Mouse (Mus musculus): ENCODE measurements around the gene 1700029I15Rik. TPM values are rescaled to one million over a fixed set of nuclear protein-coding genes. Genes with fewer than 3 reads are reported as not detected.

1700029I15Rik gene
- total RNA-seq, 2 experiments from 2014 or later = 0.81 to 0.99 TPM

DNA sequence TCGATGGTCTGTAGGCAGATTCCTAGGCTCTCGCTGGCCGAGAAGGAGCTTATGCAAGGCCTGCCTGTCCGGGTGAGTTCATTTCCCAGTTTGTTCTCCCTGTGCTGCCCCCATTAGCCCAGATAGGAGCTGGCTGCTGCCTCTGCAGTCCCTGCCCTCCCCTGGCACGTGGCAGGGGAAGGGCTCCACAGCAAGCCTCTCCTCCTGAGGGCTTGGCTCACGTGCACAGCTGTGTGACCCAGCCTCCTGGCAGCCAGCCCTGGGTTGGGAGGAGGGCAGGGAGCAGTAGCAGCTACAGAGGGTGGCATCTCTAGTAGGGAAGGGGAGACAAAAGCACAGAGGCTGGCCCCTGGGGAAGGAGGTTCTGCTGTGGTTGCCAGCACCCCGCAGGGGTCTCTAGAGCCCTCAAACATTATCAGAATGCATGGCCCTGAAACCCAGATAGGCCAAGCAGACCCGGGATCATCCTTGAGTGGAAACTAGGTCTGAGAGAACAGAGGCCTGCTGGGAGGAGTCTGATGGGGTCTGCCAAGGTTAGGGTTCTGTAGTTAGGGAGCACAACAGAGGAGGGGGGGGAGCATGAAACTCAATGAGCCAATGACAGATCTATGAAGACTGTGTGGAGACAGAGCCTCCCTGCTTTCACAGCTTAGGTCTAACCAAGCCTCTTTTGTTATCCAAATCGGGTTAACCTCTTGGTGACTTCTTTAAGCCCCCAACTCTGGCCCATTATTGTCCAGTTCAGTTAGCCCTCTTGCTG is 41.5 kb downstream of the 1700029I15Rik start:
- intact Hi-C loops (cut with DNase I) = no loop called here
- DNase-seq = peak; percentile 91 to 96

DNA sequence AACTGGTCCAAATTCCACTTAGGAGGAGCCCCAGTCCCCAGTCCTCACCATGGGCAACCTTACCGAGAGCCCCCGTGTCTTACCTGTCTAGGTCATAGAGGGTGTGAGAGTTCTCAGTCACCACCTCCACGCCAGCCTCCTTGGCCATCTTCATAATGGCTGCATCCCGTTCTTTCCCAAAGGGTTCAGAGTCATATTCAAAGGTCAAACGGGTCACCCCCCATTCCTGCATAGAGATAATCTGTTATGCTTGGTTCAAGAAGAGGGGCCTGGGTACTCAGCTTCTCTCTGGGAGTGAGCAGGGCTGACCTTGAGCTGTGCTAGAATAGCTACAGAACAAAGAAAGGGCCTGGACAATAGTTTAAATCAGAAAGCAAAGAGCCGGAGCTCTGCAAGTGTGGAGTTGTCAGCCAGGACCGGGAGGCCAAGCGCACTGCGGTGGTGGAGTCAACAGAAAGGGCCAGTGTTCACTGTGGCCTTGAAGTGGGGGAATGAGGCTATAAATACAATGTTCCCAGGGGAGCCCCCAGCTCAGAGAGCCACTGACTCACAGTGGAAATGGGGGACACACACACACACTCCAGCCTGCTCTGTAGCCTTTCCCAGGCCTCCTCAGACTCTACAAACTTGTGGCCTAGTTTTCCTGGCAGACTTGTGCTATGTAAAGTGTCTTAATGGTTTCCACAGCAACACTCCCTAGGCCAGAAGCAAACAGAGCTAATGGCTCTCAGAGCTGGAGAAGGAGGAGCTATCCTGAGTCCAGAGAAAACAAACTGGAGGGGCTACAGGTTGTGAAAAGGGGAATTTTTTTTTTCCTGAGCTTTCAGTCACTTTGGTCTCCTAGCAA is 42.3 kb downstream of the 1700029I15Rik start:
- peak; percentile 46 to 53 for DNase-seq
- intact Hi-C loops (cut with DNase I) = no loop called here

DNA sequence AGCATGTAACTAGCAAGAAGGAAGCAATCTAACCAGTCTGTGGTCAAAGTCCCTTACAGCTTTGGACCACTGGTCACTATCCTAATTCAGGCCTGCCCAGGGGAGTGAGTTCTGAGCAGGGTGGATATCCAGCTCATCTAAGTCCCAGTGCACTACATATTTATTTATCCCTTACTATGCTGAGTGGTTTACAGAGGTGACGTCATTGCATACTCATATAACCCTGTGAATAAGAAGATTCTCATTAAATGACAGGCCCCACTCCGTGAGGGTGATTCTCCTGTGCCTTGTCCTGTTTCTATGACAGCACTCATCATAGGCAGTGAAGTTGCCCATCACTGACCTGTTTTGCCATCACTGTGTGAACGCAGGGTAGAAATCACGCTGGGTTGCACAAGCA is 43.0 kb downstream of the 1700029I15Rik start:
- intact Hi-C loops (cut with DNase I) = no loop called here
- DNase-seq = no peak

DNA sequence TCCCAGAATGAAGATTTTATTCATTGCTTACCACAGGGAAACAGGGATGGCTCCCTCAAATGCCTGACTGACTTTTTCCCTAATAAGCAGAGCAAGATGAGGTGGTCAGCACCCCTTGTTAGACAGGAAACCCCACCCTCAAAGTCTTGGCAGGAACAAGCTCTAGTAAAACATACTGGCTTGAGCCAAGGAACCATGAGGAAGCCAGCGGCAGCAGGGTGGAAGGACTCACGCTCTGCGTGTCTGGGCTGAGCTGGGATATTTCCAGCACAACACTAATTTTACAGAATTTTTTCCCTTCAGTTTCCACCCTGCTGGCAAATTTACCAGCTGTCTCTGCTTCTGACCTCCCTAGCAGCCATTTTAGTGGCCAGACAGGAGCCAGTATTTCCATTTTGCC is 44.1 kb downstream of the 1700029I15Rik start:
- peak in 1 of 2 experiments; percentile 51 for DNase-seq
- intact Hi-C loops (cut with DNase I) = no loop called here

DNA sequence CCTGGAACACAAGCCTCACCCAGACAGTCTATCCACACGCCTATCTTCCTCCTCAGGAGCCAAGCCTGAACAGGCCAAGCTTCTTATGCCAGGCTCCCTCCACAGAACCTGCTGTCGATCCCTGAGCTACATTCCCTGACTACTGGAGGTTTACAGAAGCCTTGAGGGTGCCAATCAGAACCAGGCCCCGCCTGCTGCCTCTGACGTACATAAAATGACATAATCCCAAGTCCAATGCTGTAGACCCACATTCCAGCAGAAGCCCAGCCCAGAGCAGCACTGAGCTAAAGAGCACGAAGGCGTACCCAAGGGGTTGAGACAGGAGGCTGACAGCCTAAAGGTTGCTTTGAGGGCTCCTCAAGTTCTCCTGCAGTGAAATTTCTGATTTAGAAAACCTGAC is 45.5 kb downstream of the 1700029I15Rik start:
- intact Hi-C loops (cut with DNase I) = no loop called here
- peak; percentile 38 to 50 for DNase-seq

DNA sequence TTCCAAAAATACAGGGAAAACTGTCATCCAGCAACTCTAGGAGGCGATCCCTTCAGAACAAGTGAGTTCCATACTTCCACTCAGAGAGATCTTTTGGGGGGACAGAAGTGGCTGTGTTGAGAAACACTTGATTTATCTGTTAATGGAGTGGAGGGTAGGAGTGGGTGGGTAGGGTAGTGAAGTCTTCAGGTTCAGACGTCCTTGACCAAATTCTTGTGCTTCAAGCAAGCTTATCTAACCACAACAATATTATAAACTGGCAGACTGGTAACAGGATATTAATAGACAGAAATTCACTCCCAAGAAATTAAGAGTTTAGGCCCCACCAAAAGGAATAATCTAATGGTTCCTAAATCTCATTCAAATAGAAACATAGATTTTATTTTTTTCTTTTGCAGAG is 47.8 kb downstream of the 1700029I15Rik start:
- no peak for DNase-seq
- intact Hi-C loops (cut with DNase I) = loop anchor here (10.0 kb wide), 1 partner anchor 375 kb away; no protein-coding TSS in a partner anchor

DNA sequence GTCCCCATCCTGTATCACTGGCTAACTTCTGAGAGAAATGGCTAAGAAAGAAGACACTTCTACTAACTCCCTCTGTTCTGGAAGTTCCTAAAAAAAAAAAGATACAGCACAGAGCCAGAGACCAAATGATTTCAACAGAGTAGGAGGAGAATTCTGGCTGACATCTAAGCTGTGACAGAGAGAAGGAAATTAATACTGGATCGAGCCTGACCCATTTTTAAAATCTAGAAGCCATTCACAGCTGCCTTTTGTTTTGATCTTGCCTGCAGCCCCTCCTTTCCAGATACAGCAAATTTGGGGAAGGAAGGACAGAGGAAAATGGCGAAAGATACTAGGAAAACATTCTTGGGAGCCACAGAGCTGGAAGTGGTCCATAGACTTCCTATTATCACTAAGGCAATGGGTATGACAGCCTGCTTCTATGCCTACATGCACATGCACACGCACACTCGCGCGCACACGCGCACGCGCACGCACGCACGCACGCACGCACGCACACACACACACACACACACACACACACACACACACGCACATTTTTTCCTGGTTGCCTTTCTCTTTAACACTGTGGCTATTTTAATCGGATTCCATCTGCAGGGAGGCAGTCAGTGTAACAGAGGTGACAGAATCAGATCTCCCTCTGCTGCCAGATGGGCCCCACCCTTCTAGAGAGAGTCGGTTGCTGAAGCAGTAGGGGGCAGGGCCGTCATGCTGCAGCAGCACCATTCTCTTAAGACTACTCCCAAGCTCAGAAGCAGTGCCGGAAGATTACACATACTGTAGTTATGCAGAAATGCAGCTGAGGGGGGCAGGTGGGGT is 48.6 kb downstream of the 1700029I15Rik start:
- intact Hi-C loops (cut with DNase I) = loop anchor here (10.0 kb wide), 1 partner anchor 376 kb away; no protein-coding TSS in a partner anchor

DNA sequence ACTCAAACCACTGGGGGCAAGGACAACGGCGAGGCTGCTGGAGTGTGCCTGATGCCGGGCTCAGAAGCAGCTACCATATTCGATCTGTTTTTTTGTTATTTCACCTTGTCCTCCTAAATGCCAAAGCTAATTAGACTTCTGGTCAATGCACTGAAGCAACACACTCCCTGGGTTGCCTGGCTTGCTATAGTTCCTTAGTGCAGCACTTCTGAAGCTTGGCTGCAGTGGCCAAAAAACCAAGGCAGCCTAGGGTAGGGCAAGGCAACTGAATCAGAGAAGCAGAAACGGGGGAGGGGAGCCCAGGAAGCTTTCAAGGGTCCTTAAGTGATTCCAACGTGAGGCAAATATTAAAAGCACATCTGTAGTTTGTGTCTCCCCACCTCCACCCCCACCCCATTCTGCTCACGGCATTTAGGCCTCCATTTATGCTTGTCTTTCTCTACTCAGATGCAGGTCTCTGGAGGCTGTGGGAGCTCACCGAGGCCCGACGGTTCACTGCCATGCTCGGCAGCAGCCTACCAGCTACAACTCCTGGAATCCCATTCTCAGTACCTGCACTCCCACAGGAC is 49.4 kb downstream of the 1700029I15Rik start:
- no peak for DNase-seq
- intact Hi-C loops (cut with DNase I) = loop anchor here (2.0 to 10.0 kb wide), 2 partner anchors 57 to 377 kb away; partner anchors contain the start of genes Large2 and Pex16

More for the DNA sequence above, 48.6 kb downstream of the 1700029I15Rik start:
- peak; percentile 49 to 59 for DNase-seq

DNA sequence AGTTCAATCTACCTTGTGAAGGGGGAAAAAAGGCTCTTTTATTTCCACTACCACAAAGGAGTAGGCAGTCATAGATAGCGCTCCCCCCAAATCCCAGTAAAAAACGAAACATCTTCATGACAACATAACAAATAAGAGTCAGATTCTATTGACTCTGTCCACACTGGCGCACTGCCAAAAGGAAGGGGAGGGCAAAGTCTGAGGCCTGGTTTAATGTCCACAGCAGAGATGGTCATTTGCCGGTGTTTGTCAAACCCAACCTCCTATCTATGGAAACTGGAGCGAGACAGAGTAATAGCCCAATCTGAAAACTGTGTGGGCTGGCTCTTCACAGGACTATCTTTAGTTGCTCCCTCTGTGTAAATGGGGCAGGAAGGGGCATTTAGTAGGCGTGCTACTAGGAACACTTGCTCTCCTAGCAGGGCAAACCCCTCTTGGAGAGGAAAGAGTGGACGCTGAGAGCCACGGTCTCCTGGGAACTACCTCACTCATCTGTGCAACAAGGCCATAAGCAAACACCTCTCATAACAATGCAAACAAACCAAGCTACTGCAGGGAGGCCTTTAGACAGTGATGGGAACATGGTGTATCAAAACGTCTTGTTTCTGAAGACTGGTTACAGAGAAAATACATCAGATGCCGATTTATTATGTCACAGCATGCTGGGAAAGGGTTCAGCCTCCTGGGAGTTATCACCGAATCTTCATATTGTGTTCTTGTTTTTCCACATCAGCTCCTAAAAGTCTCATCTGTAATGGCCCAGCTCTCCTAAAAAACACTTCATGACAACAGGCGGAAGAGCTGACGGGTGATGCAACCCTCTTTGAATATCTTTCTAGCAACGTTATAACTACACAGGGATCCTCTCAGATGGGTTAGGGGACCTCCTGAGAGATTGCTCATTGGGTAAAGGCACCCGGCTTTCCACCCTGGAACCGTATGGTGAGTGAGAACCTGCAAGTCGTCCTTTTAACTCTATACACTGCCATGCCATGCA is 50.3 kb downstream of the 1700029I15Rik start:
- peak in 1 of 2 experiments; percentile 61 for DNase-seq
- intact Hi-C loops (cut with DNase I) = loop anchor here (2.0 to 10.0 kb wide), 2 partner anchors 58 to 378 kb away; partner anchors contain the start of genes Large2 and Pex16

DNA sequence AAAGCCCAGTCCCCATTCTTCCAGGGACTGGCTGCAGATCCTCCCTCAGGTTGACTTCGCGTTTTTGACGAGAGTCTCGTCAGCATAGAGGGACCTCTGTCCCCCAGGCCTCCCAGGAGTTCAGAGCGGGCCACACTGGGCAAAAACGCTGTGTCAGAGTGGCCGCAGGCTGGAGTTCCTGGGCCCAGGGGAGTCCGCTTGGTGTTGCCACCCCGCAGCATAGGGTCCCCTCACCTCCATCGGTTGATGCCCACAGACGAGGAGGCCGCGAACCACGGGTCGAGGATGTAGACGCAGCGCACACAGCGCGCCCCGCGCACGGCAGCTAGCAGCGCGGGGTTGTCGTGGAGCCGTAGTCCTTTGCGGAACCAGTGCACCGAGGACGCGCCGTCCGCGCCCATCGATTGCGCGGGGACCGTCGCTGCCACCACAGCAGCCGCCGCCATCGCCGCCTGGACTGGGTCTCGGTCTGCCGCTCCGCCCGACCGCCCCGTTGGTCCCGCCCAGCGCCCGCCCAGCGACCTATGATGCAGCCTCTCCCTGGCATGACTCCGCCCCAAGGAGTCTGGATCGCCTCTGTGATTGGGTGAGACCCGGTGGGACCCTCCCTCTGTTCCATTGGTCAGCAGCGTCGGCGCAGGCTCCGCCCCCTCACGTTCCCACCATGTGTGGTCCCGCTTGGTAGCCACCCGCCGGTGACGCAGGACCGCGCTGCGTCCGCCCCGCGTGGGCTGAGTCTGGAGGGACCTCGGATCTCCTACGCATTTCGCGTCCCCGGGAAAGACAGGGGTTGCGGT is 51.4 kb downstream of the 1700029I15Rik start, which contains the start of gene Cry2:
TSS of gene Cry2 (minus strand) at position 466 of the 797 bp plus-strand sequence.
- intact Hi-C loops (cut with DNase I) = loop anchor here (2.0 to 10.0 kb wide), 2 partner anchors 59 to 379 kb away; partner anchors contain the start of genes Large2 and Pex16
- peak; percentile 97 to 98 for DNase-seq

DNA sequence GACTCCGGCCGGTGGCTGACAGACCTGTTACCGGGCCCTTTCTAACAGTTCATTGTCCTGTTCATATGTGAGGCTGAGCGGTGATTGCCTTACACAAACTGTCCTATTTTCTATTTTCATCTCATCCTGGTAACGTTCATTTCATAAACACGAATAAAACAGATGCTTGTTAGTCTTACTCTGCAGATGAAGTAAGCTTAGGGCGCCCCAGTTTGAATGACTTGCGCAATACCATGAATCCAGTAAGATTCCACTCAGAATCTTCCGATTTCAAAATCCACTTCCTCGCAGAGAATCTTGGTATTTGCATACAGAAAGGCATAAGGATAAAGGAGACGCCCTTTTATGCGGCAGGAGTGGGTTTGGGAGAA is 52.0 kb downstream of the 1700029I15Rik start:
- no peak for DNase-seq
- intact Hi-C loops (cut with DNase I) = loop anchor here (10.0 kb wide), 1 partner anchor 380 kb away; no protein-coding TSS in a partner anchor

DNA sequence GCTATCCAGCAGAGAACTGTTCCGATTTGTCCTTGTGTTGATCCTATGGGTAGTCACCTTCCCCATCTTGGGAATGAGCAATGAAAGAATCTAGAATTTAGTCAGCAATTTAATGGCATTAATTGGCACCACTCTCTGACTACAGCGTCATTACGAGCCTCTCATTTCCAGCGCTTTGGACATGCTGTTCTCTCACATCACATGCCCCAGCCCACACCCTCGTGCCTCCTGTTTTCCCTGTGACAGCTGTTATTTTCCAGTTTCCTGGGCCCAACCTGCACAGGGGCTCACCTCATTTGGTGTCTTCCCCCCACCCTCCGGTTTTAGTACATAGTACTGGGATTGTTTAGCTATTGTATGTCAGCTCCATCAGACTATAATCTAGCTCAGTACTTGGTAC is 52.7 kb downstream of the 1700029I15Rik start:
- intact Hi-C loops (cut with DNase I) = loop anchor here (5.0 to 10.0 kb wide), 4 partner anchors 138 to 443 kb away; no protein-coding TSS in a partner anchor
- no peak for DNase-seq

Small RNA genes within 50 kb of the gene (microRNA-seq; reads per million reads assigned to microRNA genes)
- gene Mir7000 = 0 to 0.36 reads per million in 2 experiments

Other genes with a start within 250 kb of the 1700029I15Rik start
- 10 to 100 TPM; 14.1 to 23.0 TPM for gene Pex16, start 7.9 kb upstream of the 1700029I15Rik start, total RNA-seq (2021)
- gene Large2, start 7.7 kb upstream of the 1700029I15Rik start, total RNA-seq (2021) = under 1 TPM; 0.52 to 0.84 TPM
- gene Mapk8ip1, start 18.7 kb downstream of the 1700029I15Rik start, total RNA-seq (2021) = 1 to 10 TPM; 6.9 to 7.2 TPM
- 10 to 100 TPM; 16.9 to 21.9 TPM for gene Cry2, start 51.5 kb downstream of the 1700029I15Rik start, total RNA-seq (2021)
- gene Slc35c1, start 78.0 kb downstream of the 1700029I15Rik start, total RNA-seq (2021) = 1 to 10 TPM; 5.0 to 6.3 TPM
- gene Chst1, start 217.2 kb downstream of the 1700029I15Rik start, total RNA-seq (2021) = 1 to 10 TPM; 1.2 to 1.4 TPM

Data from gastrocnemius, postnatal 36 days (tissue).